Mouse (Mus musculus) bone marrow, adult 2 months (tissue): Measurements from ENCODE around the gene Eif6. TPM values are rescaled to one million over a fixed set of nuclear protein-coding genes. Genes with fewer than 3 reads are reported as not detected.

ENCODE experiments used
- H3K27ac ChIP-seq: fragments of 200-500 bp; 2 replicates; pipeline ENCODE4 v1.5.1; 2012; ENCODE audit warnings: low read depth, mild to moderate bottlenecking, control low read depth, inconsistent platforms, low read length; ENCODE audit not compliant: control insufficient read depth, poor library complexity, insufficient read depth
- H3K4me1 ChIP-seq: fragments of 200-500 bp; 2 replicates; pipeline ENCODE4 v1.6.1; 2011; ENCODE audit warnings: low read length; ENCODE audit not compliant: control insufficient read depth, insufficient read depth
- H3K4me3 ChIP-seq: fragments of 200-500 bp; replicated peaks from 2 replicates; pipeline ENCODE3; 2011; ENCODE audit warnings: mild to moderate bottlenecking, low read depth, low read length, control low read depth; ENCODE audit not compliant: control insufficient read depth
- CTCF ChIP-seq: fragments of 200-500 bp; IDR thresholded peaks from 2 replicates; pipeline ENCODE4 v1.5.1; 2011; ENCODE audit warnings: low read length, control low read depth; ENCODE audit not compliant: control insufficient read depth, insufficient read depth
- POLR2A ChIP-seq: fragments of 200-500 bp; IDR thresholded peaks from 2 replicates; pipeline ENCODE4 v1.6.1; 2011; ENCODE audit warnings: low read depth, mild to moderate bottlenecking, control low read depth, low read length, borderline replicate concordance; ENCODE audit not compliant: control insufficient read depth
- WGBS: fragments of 180-500 bp; shearing (Covaris S2); methylation state at CpG from one replicate; pipeline ENCODE4 v1.1.7; 2018; 5-methylcytosine and 5-hydroxymethylcytosine counted together
- polyA plus RNA-seq: library from polyadenylated mRNA; stranded (reverse); fragments of >200 nt; gene quantifications from 2 replicates; pipeline ENCODE4 v1.2.4, GENCODE M21; 2011; ENCODE audit warnings: low replicate concordance; ENCODE audit not compliant: missing spikeins, insufficient read depth, insufficient read length

The Eif6 gene
- polyA plus RNA-seq, 1 experiment: 146 TPM

- Histone ChIP-seq H3K4me1 (no peaks in the 10 kb centered on the region), H3K27ac (no peak overlapping the region), H3K4me3 (no peak overlapping the region)
- 87% methylated on average over 6 of the region's 6 CpGs for whole genome bisulfite sequencing
- no peak for TF ChIP-seq CTCF
- no peak for TF ChIP-seq POLR2A
Measured at GRCm38 (mm10) chr2:155861581-155861980, 34.9 kb upstream of the Eif6 start.

GRCm38 (mm10) chr2:155860102-155860501, 33.4 kb upstream of the Eif6 start:
- H3K4me1 ChIP-seq: no peaks in the 10 kb centered on the region
- no peak for TF ChIP-seq CTCF
- TF ChIP-seq POLR2A: no peak
- H3K27ac ChIP-seq: no peak overlapping the region
- 79% methylated on average over 7 of the region's 7 CpGs for WGBS
- no peak overlapping the region for H3K4me3 ChIP-seq

GRCm38 (mm10) chr2:155852536-155852935, 25.8 kb upstream of the Eif6 start:
- WGBS: 85% methylated on average over 5 of the region's 5 CpGs
- Histone ChIP-seq H3K27ac (no peak overlapping the region), H3K4me3 (no peak overlapping the region), H3K4me1 (no peaks in the 10 kb centered on the region)
- TF ChIP-seq POLR2A (no peak), CTCF (no peak)

- Histone ChIP-seq H3K4me1 (no peaks in the 10 kb centered on the region), H3K27ac (no peak overlapping the region), H3K4me3 (no peak overlapping the region)
- 83% methylated on average over 7 of the region's 7 CpGs for WGBS
- TF ChIP-seq CTCF (no peak), POLR2A (no peak)
Measured at GRCm38 (mm10) chr2:155850120-155850519, 23.4 kb upstream of the Eif6 start.

GRCm38 (mm10) chr2:155849464-155849863, 22.7 kb upstream of the Eif6 start:
- no peak for TF ChIP-seq POLR2A
- Histone ChIP-seq H3K4me1 (no peaks in the 10 kb centered on the region), H3K4me3 (no peak overlapping the region), H3K27ac (no peak overlapping the region)
- 61% methylated on average over 7 of the region's 7 CpGs for WGBS

GRCm38 (mm10) chr2:155848291-155848690, 21.6 kb upstream of the Eif6 start:
- no peaks in the 10 kb centered on the region for H3K4me1 ChIP-seq
- H3K27ac ChIP-seq: no peak overlapping the region
- H3K4me3 ChIP-seq: no peak overlapping the region
- TF ChIP-seq CTCF (peak; percentile 97), POLR2A (no peak)
- 34% methylated on average over 6 of the region's 6 CpGs for WGBS

GRCm38 (mm10) chr2:155846930-155847329, 20.2 kb upstream of the Eif6 start:
- no peak for TF ChIP-seq POLR2A
- Histone ChIP-seq H3K27ac (no peak overlapping the region), H3K4me3 (no peak overlapping the region), H3K4me1 (no peaks in the 10 kb centered on the region)
- WGBS: 85% methylated on average over 8 of the region's 8 CpGs

- Histone ChIP-seq H3K4me1 (no peaks in the 10 kb centered on the region), H3K4me3 (no peak overlapping the region), H3K27ac (no peak overlapping the region)
- 76% methylated on average over 4 of the region's 4 CpGs for WGBS
- TF ChIP-seq CTCF (no peak), POLR2A (no peak)
Measured at GRCm38 (mm10) chr2:155838961-155839360, 12.2 kb upstream of the Eif6 start.

- WGBS: 71% methylated on average over 3 of the region's 3 CpGs
Measured at GRCm38 (mm10) chr2:155837961-155838360, 11.2 kb upstream of the Eif6 start.

More at GRCm38 (mm10) chr2:155837961-155838360, 11.2 kb upstream of the Eif6 start:
- Histone ChIP-seq H3K27ac (no peak overlapping the region), H3K4me3 (no peak overlapping the region), H3K4me1 (no peaks in the 10 kb centered on the region)
- TF ChIP-seq CTCF (no peak), POLR2A (no peak)
